ENCODE assay signal across 14 mouse cellular contexts in genomic region chr2:8379590-8379989, GRCm38 (mm10).
A peak's percentile ranks its signal among the peaks of the same experiment; 100 is the strongest.
DNase-seq lines count a peak whose midpoint lies in the region; ATAC-seq and TF ChIP-seq lines count a peak whose summit lies in the region.
"Had no signal": no experiment of that assay in that cellular context is flagged by ENCODE, and none has a peak within 500 bp of the region (broad histone marks: within the 10 kb centered on the region; RNA-seq: fewer than 3 reads in every experiment).

No protein-coding gene starts in this region.

- no peak for DNase-seq in left cerebral cortex, adult 2 months (ENCODE audit: extremely low spot score in 1 of 2, low spot score in 2 of 2)
- DNase-seq in left cerebral cortex, postnatal 10 days (ENCODE audit: extremely low spot score in 1 of 2, low spot score in 2 of 2), result no peak
- DNase-seq: adrenal gland, adult 8-10 months; heart, adult 2 months had no signal

- H3K27ac ChIP-seq in forebrain, embryonic 15.5 days (replicated peaks), result peak overlapping the region; percentile 36
- H3K27ac ChIP-seq in forebrain, embryonic 12.5 days, result no peak overlapping the region
- peak overlapping the region; percentile 83 for H3K27ac ChIP-seq in left cerebral cortex, adult 2 months
- H3K27ac ChIP-seq in forebrain, embryonic 16.5 days (ENCODE audit: low read length), result peak overlapping the region; percentile 47
- H3K27ac ChIP-seq: embryonic facial prominence, embryonic 10.5 days; heart, adult 2 months; heart, embryonic 15.5 days; hindbrain, embryonic 13.5 days had no signal

- H3K4me2 ChIP-seq in forebrain, embryonic 15.5 days (replicated peaks), result no peak overlapping the region
- H3K4me2 ChIP-seq in forebrain, embryonic 12.5 days, result no peak overlapping the region
- H3K4me2 ChIP-seq in forebrain, embryonic 16.5 days (ENCODE audit: low read length), result no peak overlapping the region
- H3K4me2 ChIP-seq: heart, embryonic 11.5 days; heart, embryonic 15.5 days; hindbrain, embryonic 13.5 days had no signal

- no peaks in the 10 kb centered on the region for H3K27me3 ChIP-seq in forebrain, embryonic 15.5 days
- no peaks in the 10 kb centered on the region for H3K27me3 ChIP-seq in forebrain, embryonic 12.5 days
- H3K27me3 ChIP-seq in forebrain, embryonic 16.5 days (replicated peaks; ENCODE audit: control insufficient read depth, insufficient read depth, low read length), result no peaks in the 10 kb centered on the region
- H3K27me3 ChIP-seq: heart, embryonic 15.5 days; hindbrain, embryonic 13.5 days had no signal

- no peak for TF ChIP-seq CTCF in left cerebral cortex, adult 2 months (IDR thresholded peaks at IDR 0.05)

- H3K9ac ChIP-seq in forebrain, embryonic 15.5 days (replicated peaks), result no peak overlapping the region
- no peak overlapping the region for H3K9ac ChIP-seq in forebrain, embryonic 12.5 days
- no peak overlapping the region for H3K9ac ChIP-seq in forebrain, embryonic 16.5 days (replicated peaks; ENCODE audit: low read depth, low read length)
- H3K9ac ChIP-seq: heart, embryonic 15.5 days; hindbrain, embryonic 13.5 days had no signal

- intact Hi-C loops in left cerebral cortex, adult 2 months (cut with DNase I), result no loop called here
- intact Hi-C loops in left cerebral cortex, postnatal 10 days (cut with DNase I), result no loop called here

- H3K36me3 ChIP-seq in forebrain, embryonic 15.5 days, result no peaks in the 10 kb centered on the region
- H3K36me3 ChIP-seq in forebrain, embryonic 12.5 days (replicated peaks), result no peaks in the 10 kb centered on the region
- no peaks in the 10 kb centered on the region for H3K36me3 ChIP-seq in forebrain, embryonic 16.5 days (ENCODE audit: control insufficient read depth, insufficient read depth)
- H3K36me3 ChIP-seq: embryonic facial prominence, embryonic 10.5 days; G1E; heart, embryonic 15.5 days; hindbrain, embryonic 13.5 days had no signal

- peak; percentile 61 for ATAC-seq in forebrain, embryonic 15.5 days (replicated peaks)
- no peak for ATAC-seq in forebrain, embryonic 12.5 days (ENCODE audit: low FRiP score)
- ATAC-seq in forebrain, embryonic 16.5 days, result peak; percentile 64
- no peak for ATAC-seq in megakaryocyte, adult 5-6 weeks (ENCODE audit: poor library complexity, severe bottlenecking)
- ATAC-seq: intestine, embryonic 16.5 days had no signal

- no peaks in the 10 kb centered on the region for H3K4me1 ChIP-seq in forebrain, embryonic 15.5 days
- H3K4me1 ChIP-seq in forebrain, embryonic 12.5 days, result no peaks in the 10 kb centered on the region
- no peaks in the 10 kb centered on the region for H3K4me1 ChIP-seq in forebrain, embryonic 16.5 days (replicated peaks; ENCODE audit: control insufficient read depth, insufficient read depth, low read length)
- H3K4me1 ChIP-seq: embryonic facial prominence, embryonic 10.5 days; heart, embryonic 15.5 days; hindbrain, embryonic 13.5 days had no signal

- no peak overlapping the region for H3K4me3 ChIP-seq in forebrain, embryonic 15.5 days
- H3K4me3 ChIP-seq in forebrain, embryonic 12.5 days (replicated peaks), result no peak overlapping the region
- H3K4me3 ChIP-seq in left cerebral cortex, adult 2 months, result no peak overlapping the region
- no peak overlapping the region for H3K4me3 ChIP-seq in forebrain, embryonic 16.5 days (replicated peaks; ENCODE audit: low read length)
- H3K4me3 ChIP-seq: embryonic facial prominence, embryonic 10.5 days; heart, adult 2 months; heart, embryonic 15.5 days; hindbrain, embryonic 13.5 days had no signal

- 44% methylated on average over 3 of the region's 3 CpGs for WGBS in forebrain, embryonic 15.5 days
- 76% methylated on average over 3 of the region's 3 CpGs for WGBS in forebrain, embryonic 12.5 days
- 42% methylated on average over 3 of the region's 3 CpGs for WGBS in forebrain, embryonic 16.5 days

- H3K9me3 ChIP-seq in forebrain, embryonic 15.5 days, result no peaks in the 10 kb centered on the region
- H3K9me3 ChIP-seq in forebrain, embryonic 12.5 days, result 0 out of 2 replicates have a peak, but pooled peaks cover 2% of the 10 kb centered on the region
- H3K9me3 ChIP-seq in forebrain, embryonic 16.5 days (ENCODE audit: control insufficient read depth, low read length), result no peaks in the 10 kb centered on the region
- H3K9me3 ChIP-seq: embryonic facial prominence, embryonic 10.5 days; G1E; heart, embryonic 15.5 days; hindbrain, embryonic 13.5 days had no signal

Comparison
In these comparisons a context has a peak if more than half of its experiments do, and no peak if none do; other contexts are left out.
1. ATAC-seq: peak in forebrain, embryonic 15.5 days (single experiment) and forebrain, embryonic 16.5 days (single experiment); none in forebrain, embryonic 12.5 days (single experiment) and megakaryocyte, adult 5-6 weeks (single experiment).